Mouse (Mus musculus) thymus, postnatal 0 days (tissue): ENCODE measurements around the gene Nr4a1. TPM values are rescaled to one million over a fixed set of nuclear protein-coding genes. Genes with fewer than 3 reads are reported as not detected.
A peak's percentile ranks its signal among the peaks of the same experiment; 100 is the strongest.

Source experiments
- DNase-seq: peaks from one replicate; pipeline ENCODE4 v3.0.0-alpha.2; 2015; ENCODE audit warnings: low spot score
- polyA plus RNA-seq: library from polyadenylated mRNA; unstranded; fragments of >200 nt; fragmentation: Nextera tagmentation; extraction: Ambion mirVana; gene quantifications from 2 replicates; pipeline ENCODE4 v1.2.1, GENCODE M21; 2015

Gene Nr4a1
- polyA plus RNA-seq, 1 experiment from 2014 or later = 24.4 TPM

DNA sequence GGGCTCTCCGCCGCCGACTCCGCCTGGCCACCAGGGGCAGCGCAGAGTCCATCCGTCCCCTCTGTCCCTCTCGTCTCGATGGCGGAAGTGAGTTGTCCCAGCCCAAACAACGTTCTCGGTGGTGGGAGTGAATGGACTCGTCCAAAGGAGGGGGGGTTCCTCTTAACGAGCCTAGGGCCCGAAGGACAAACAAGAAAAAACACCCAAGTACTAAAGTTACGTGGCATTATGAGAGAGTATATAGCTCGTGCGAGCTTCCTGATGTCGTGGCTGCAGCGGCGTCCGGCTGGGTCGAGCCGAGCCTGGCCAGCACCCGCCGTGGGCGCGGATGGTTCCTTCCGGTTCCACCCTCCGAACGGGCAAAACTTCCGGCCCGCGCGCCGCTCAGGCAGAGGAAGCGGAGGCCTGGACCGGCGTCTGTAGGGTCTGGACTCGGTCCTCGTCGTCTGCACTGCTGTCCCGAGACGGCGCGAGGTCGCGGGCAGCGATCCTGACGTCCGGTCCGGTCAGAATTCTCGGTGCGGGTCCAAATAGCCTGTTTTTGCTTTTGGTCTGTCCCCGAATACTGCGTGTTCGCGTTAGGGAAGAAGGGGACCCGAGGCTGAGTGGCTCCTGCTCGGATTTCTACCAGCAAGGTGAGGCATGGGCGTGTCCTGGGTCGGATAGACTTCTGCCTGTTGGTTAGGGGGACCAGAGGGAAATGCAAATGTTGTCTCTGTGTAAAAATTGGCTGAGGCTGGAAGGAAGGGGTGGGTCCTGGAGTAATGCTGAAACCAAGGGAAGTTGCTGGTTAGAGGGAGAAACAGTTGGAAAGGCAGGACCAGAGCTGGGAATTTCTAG is 30.1 kb downstream of the Nr4a1 start, which contains the start of gene Atg101:
Gene Atg101 (plus strand): TSS at position 362 of the 840 bp plus-strand sequence.
- DNase-seq = peak; percentile 96

DNA sequence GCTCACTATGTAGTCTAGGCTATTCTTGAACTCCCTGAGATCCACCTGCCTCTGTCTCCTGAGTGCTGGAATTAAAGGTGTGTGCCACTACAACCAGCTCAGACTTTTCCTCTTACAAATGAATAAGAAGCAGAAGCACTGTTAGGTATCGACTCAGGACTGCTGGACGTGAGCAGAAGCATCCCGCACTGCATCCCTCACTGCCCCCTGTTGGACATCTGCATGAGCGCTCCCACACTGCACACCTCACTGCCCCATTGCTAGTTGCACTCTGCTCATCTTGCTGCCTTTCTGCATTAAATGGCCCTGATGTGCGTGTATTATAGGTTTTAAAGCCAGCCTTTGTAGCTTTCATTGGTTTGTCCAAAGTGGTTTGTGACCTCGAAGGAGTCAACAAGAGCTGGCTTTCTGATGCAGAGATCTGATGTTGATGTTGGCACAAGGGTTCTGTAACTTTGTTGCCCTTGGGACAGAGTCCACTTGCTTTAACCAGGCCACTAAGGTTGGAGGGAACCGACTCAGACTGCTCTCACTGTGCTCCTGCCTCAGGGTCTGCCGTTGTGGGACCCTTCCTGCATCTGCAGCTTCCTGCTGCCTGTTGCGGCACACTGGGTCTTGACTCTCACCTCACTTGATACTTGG is 32.2 kb downstream of the Nr4a1 start:
- DNase-seq = no peak

DNA sequence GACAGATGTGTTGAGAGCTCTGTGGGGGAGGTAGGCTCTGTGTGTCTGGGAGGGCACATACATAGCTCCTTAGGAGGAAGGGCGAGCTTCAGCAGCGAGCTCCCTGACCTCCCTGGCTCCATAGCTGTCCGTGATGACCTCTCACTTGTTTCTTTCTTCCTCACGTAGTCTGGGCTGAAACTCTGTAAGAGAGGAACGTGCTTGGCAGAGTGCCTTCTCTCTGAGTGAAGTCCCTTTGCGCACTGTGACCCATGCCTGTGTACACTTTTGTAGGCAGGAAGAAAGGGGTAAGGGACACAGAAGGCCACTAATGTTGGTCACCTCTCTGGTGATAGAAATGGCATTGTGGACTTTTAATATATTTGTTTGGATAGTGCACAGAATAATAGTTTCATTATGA is 33.3 kb downstream of the Nr4a1 start:
- DNase-seq = no peak

DNA sequence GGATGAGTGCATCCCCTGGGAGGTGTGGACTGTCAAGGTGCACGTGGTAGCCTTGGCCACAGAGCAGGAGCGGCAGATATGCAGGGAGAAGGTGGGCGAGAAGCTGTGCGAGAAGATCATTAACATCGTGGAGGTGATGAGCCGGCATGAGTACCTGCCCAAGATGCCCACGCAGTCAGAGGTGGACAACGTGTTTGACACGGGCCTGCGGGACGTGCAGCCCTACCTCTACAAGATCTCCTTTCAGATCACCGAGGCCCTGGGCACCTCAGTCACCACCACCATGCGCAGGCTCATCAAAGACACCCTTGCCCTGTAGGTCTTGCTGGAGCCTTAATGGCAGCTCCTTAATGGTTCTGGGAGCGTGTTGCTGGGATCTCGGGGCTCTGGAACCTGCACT is 36.3 kb downstream of the Nr4a1 start:
- DNase-seq = no peak

DNA sequence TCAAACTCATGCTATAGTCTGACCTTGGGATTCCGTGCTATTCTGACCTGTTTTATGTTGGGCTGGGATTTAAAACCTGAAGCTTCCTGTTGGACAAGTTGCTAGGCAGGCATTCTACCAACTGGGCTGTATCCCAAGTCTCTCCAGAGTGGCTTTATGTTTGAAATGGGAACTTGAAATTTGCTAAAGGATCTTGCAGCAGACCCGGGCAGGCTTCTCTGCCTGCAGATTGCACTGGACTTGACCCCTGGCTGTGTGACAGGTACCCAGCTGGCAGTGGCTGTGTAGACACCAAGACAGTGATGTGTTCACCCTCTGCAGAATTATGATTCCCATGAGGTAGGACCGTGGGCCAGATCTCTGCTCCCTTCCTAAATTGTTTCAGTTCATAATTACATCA is 37.9 kb downstream of the Nr4a1 start:
- no peak for DNase-seq

DNA sequence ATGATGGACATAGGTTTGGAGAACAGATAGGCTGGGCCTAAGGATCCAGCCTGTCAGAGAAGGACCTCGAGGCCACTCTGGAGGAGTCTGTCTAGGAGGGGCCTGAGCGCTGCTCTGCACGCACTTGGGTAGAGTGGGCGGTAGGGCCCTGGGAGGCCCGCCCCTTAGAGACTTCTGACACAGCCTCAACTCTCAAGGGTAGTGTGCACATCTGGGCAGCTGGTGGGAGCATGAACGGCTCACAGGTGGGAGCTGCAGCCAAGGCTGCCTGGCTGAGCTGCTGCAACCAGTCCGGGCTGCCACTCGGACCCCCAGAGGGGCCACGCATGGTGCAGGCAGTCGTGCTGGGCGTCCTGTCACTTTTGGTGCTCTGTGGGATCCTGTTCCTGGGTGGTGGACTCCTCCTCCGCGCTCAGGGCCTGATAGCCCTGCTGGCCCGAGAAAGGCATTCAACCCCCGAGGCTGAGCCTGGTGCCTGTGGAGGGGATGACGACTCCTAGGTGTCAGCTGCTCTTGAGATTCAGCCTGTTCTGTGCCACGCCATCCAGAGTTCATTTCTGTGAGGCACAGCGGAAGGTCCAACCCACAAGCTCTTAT is 39.1 kb downstream of the Nr4a1 start, which contains the start of gene 6030408B16Rik:
Gene 6030408B16Rik (plus strand): TSS at position 188 of the 597 bp plus-strand sequence.
- DNase-seq = no peak

DNA sequence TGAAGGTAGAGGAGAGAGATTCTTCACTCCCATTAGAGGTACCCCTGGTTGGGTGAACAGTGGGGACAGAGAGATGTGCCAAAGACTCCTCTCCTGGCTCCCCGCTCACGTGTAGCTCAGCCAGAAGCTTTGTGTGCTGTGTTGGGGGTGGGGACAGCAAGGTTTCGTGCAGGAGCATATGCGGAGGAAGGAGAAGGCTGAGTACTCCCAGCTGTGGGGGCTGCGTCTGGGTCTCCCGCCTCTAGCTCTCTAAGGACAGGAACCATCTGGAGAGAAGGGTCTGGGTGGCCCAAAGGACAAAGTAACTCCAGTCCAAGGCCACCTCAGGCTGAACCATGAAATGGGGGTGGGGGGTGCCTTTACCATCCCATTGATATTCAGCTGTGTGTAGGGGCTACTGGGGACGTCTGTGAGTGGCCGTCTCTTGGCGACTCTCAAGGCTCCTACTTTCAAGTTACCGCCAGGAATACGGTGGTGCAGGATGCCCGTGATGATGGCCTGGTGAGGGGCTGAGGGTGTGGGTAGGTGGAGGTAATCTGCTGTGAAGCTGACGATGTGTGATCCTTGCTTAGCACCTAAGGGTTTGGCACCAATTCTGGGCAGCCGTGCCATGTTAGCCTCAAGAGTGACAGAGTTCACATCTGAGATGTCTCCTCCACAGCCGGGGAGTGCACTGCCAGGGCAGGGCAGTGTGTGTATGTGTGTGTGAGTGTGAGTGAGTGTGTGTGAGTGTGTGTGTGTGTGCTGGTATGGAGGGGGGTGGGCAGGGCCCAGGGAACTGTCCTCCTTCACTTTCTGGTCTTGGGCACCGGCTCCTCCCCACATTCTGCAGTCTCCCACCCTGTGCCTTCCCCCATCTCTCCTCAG is 40.2 kb downstream of the Nr4a1 start:
- no peak for DNase-seq

DNA sequence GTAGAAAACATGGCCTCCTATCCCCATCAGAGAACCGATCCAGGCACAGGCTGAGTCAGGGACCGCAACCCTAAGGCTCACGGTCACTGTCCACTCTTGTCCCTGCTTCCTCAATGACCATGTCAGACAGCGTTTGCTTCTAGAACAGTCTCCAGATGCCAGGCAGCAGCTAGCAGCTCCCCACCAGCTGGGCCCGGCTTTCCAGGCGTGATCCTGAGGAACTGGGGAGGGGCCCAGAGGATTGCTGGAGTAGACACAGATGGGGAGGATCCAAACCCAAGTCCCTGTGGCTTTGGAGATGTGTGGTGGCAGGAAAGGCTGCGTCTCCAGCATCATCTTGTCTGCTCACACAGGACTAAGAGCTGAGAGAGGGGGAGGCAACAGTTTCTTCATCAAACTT is 41.0 kb downstream of the Nr4a1 start:
- DNase-seq = no peak

DNA sequence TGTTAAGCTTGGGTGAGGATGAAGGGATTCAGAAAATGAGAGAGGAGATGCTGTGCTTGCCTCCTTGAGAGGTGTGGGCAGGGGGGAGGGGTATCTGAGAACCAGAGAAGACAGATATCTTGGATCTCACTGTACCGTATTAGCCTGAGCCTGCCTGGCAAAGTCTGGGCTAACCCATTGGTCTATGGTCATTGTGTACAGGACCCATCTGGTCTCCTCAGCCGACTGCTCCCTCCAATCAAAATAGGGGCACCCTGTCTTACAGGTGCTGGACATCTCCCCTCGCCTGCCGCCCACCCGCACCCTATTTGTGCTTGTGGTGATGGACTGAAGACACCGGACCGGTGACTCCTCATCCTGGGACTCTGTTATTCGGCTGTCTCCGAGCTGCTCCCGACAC is 41.5 kb downstream of the Nr4a1 start:
- no peak for DNase-seq

DNA sequence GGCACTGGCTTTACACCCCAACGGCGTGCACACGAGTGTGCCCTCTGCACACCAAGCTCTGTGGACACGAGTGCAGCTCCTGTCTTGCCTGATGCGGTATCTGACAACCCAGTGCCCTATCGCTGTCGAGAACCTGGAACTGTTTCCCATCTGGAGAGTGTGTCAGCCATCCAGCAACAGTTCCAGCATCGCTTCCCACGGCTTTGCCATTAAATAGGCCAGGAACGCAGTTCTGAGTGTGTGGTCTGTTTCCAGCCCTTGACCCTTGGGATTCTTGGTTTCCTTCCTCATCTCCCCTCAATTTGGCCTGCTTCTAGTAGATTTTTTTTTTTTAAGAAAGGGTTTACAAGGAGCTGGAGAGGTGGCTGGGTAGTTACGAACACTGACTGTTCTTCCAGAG is 42.0 kb downstream of the Nr4a1 start:
- DNase-seq = no peak

DNA sequence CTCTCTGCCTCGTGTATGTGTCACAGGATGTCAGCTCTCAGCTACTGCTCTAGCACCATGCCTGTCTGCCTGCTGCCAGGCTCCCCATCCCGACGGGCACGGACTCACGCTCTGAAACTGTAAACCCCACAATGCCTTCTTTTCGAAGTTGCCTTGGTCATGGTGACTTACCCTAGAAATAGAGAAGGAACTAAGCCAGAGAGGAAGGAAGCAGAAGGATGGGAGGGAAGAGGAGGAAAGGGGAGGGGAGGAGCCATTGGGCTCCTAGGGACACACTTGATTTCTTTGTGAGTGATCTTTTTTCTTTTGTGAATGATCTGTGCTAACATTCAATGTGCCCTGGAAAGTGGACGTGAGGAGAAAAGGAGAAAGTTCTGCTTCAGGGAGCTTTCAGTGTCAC is 43.9 kb downstream of the Nr4a1 start:
- no peak for DNase-seq

DNA sequence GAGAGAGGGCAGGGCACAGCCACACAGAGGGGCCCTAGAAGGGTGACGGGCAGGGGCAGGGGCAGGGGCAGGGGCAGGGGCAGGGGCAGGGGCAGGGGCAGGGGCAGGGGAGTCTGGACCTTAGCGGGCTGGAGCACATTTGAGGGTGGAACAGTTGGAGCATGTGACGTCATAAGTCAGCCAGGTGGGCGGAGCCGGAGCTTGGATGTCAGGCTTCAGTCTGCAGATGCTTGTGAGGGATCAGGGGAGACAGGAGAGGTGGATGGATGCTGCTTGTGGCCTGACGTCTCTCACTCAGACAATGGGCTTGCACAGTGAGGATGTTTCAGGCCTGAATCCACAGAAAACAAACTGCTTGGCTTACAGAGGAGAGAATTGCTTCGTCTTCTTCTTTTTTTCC is 44.5 kb downstream of the Nr4a1 start:
- DNase-seq = no peak

DNA sequence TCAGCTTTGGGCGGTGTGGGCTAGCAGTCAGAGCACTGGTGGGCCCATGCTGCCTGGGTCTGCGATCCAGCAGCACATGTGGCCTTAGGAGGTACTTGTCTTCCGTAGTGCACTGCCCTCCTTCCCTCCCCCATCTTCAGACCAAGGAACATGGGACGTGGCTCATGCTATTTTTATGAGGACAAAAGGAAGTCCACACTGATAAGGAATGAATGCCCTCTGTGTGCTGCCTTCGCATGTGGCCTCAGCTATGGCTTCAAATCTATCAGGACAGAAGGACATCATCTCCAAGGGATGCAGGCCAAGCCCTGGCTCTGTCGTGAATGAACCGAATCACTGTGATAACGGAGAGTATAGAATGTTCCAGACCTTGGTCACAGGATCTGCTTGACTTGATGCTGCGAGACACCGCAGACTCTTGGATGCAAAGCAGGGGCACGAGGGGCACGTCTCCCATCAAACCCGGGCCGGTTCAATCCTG is 45.5 kb downstream of the Nr4a1 start:
- DNase-seq = no peak

DNA sequence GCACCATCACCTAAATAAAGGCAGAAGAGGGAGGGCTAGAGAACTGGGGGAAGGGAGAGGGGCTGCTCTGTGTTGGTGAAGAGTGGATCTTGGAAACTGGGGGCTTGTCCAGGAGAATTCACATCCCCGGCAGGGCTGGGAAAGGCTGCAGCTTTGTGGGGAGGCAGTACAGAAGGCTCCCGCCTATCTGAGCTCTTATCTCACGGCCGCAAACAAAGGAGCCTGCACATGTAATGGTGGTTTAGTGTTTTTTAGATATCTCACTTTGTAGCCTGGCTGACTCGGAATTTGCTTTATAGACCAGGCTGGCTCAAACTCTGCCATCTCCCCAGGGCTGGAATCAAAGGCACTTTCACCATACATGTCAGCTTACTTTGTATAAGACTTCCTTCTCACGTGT is 46.1 kb downstream of the Nr4a1 start:
- DNase-seq = no peak

DNA sequence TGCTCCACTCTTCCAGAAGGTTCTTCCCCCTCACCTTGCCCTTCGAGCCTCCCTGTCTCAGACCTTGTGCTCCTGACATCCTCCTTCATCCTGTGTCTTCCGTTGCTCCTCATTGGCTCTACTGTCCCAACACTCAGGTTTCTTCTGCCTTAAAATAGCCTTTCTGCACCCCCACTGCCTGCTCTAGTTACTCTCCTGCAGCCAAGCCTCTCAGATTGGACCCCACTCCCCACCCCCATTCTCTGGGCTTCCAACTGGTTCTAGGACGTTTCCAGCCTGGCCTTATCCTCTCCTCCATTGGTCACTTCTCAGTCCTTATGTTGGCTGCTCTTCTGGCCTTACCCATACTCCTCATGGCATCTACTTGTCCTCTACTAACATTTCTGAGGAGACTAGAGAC is 48.1 kb downstream of the Nr4a1 start:
- DNase-seq = no peak

DNA sequence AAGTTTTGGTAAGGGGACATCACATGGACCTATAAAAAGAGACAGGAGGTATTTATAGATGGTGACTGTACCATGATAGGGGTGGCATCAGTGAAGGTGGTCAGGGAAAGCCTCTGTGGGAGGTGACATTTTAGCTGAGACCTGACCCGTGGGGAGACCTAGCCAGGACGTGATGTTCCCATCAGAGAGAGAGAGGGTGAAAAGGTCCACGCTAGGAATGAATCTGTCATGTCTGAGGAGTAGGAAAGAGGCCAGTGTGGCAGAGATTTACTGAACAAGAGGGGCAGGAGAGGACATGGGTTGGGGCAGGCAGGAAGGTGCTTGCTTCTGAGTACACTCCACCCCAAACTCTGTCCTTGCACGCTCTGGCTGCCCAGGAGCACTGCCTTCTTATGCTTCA is 49.8 kb downstream of the Nr4a1 start:
- no peak for DNase-seq

DNA sequence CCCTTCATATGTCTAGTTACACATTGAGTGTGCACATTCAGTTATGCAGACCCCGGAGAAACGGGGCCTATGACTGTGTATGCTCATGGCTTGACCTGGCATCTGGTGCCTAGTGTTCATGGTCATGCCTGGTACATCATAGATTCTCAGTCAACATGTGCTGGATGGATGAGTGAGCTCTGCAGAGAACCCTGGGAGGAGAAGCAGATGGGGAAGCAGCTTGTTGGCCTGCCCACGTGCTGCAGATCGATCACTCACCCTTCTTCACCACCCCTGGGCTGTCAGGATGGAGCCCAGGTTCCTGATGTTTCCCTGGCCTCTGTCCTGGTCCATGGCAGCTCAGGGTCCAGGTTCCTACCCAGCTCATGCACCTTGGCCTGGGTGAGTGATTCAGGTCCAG is 52.4 kb downstream of the Nr4a1 start:
- no peak for DNase-seq

DNA sequence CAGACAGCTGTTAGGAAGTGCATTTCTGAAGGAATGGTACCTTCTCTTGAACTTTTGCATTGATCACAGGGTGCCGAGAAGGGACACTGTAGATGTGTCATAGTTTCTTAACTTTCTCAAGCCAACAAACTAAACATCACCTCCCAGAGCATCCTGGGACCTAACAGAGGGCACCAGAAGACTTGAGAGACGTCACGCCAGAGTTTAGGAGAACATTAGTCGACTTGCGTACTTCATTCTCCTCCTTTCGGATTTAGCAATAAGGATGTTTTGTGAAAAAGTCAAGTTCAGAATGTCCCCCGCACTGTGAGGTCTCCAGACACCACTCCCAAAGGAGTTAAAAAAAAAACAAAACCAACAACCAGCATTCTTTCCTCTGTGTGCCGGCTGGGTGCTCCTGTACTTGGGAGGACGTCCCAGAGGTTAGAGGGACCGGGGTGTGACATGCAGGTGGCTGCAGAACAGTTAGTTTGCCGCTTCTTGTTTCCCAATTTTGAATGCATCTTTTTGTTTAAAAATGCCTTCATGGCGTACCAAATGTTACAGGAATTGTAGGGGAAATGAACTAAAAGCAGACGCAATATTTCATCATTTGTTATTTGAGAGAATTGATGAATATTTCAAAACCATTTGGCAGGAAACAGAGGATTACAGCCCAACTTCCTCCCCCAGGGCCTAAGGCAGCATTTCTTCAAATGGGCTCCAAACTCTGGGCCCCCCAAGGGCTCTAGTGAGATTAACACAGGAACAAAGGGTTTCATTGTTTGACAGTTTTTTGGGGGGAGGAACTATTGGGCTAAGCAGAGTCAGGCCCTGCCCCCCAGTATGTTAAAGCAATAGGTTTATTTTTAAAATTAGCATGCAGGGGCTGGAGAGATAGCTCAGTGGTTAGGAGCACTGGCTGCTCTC is 54.6 kb downstream of the Nr4a1 start:
- no peak for DNase-seq

DNA sequence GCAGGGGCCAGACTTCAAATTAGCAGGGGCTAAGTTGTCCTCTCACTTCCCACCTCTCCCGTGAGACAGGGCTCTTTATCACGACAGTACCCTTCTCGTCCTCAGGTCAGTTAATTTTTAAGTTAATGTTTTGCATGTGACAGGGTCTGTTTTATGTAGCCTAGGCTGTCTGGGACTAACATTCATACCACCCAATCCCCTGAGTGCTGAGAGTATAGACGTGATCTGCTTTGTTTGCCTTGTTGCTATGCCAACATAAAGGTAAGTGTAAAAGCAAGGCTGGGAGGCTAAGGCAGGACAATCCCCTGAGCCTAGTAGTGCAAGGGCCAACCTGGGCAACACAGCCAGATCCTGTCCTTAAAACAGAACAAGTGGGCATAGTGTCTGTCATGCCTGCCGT is 55.4 kb downstream of the Nr4a1 start:
- no peak for DNase-seq

DNA sequence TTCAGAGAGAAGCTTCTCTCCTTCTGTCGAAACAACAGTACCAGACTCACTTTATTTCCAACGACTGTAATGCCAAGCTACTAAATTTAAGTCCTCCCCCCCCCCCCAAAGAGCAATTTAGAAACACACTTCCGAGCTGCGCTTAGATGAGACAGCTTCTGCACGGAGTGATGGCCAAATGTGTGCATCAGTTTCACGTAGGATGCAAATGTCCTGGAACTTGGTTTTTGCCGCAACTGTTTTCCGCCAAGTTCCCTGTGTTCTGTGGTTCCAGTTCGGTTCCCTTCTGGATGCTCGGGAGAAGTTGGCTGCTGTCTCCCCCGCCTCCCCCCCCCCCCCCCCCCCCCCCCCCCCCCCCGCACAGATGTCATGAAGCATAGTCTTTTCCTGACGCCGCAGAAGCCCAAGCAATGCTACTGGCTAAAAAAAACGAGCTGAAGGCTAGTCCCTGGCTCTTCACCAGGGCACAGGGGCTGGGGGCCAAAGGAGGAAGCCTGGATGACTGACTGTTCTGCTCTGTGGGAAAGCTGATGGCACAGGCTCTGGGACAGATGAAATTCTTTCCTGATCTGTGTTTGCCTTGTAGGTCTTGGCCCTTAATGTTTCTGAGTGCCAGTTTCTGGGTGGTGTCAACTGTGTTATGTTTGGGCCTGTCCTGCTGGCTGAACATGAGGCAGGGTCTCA is 57.2 kb downstream of the Nr4a1 start:
- no peak for DNase-seq
